ENCODE assay signal across 12 mouse cellular contexts in genomic region chr10:62664171-62664570, GRCm38 (mm10). TPM values are rescaled to one million over a fixed set of nuclear protein-coding genes. Genes with fewer than 3 reads are reported as not detected.
DNase-seq lines count a peak whose midpoint lies in the region; ATAC-seq and TF ChIP-seq lines count a peak whose summit lies in the region.
"Had no signal": no experiment of that assay in that cellular context is flagged by ENCODE, and none has a peak within 500 bp of the region (broad histone marks: within the 10 kb centered on the region; RNA-seq: fewer than 3 reads in every experiment).

No protein-coding gene starts in this region.

- TF ChIP-seq POLR2A in lung, adult 2 months (IDR thresholded peaks at IDR 0.05; ENCODE audit: borderline replicate concordance, extremely low read depth, low read depth, low read length): no peak
- no peak for TF ChIP-seq POLR2A in cortical plate, adult 2 months (IDR thresholded peaks at IDR 0.05; ENCODE audit: extremely low read depth, insufficient read depth, low read length)

- H3K4me1 ChIP-seq in heart, embryonic 12.5 days (replicated peaks): 0 out of 2 replicates have a peak, but pooled peaks cover 10% of the 10 kb centered on the region
- H3K4me1 ChIP-seq in heart, embryonic 11.5 days (ENCODE audit: control insufficient read depth, insufficient read depth, low read length): 0 out of 2 replicates have a peak, but pooled peaks cover 4% of the 10 kb centered on the region
- no peaks in the 10 kb centered on the region; the same call in 1 of the 2 replicates for H3K4me1 ChIP-seq in lung, embryonic 14.5 days (ENCODE audit: insufficient read depth)
- H3K4me1 ChIP-seq in lung, adult 2 months (ENCODE audit: control insufficient read depth, insufficient read depth, low read length): no peaks in the 10 kb centered on the region; the same call in 1 of the 2 replicates
- no peaks in the 10 kb centered on the region for H3K4me1 ChIP-seq in cortical plate, adult 2 months (ENCODE audit: control insufficient read depth, insufficient read depth, low read length)
- no peaks in the 10 kb centered on the region for H3K4me1 ChIP-seq in intestine, postnatal 0 days (replicated peaks; ENCODE audit: control insufficient read depth, insufficient read depth, low read length)
- H3K4me1 ChIP-seq: embryonic facial prominence, embryonic 13.5 days had no signal

- no peak for ATAC-seq in heart, embryonic 12.5 days (ENCODE audit: insufficient number of reproducible peaks, low FRiP score)
- no peak for ATAC-seq in heart, embryonic 11.5 days (replicated peaks; ENCODE audit: insufficient number of reproducible peaks, low FRiP score, low TSS enrichment)
- no peak for ATAC-seq in lung, embryonic 14.5 days (ENCODE audit: insufficient read depth)
- ATAC-seq in intestine, postnatal 0 days: no peak

- TF ChIP-seq CTCF in lung, embryonic 14.5 days (IDR thresholded peaks at IDR 0.05; ENCODE audit: low read depth): no peak
- no peak for TF ChIP-seq CTCF in lung, adult 2 months (IDR thresholded peaks at IDR 0.05; ENCODE audit: insufficient read depth, low read length)
- no peak for TF ChIP-seq CTCF in cortical plate, adult 2 months (IDR thresholded peaks at IDR 0.05; ENCODE audit: extremely low read depth, insufficient read depth, low read length)
- no peak for TF ChIP-seq CTCF in intestine, postnatal 0 days (IDR thresholded peaks at IDR 0.05; ENCODE audit: low read depth)

- peak overlapping the region; percentile 59; the same call in 1 of the 2 replicates for H3K4me2 ChIP-seq in heart, embryonic 12.5 days
- H3K4me2 ChIP-seq in heart, embryonic 11.5 days: no peak overlapping the region
- no peak overlapping the region; the same call in 1 of the 2 replicates for H3K4me2 ChIP-seq in lung, embryonic 14.5 days
- H3K4me2 ChIP-seq in intestine, postnatal 0 days (replicated peaks; ENCODE audit: low read depth): no peak overlapping the region

- no peak overlapping the region for H3K9ac ChIP-seq in heart, embryonic 12.5 days
- no peak overlapping the region for H3K9ac ChIP-seq in heart, embryonic 11.5 days (ENCODE audit: low read depth, low read length)
- no peak overlapping the region for H3K9ac ChIP-seq in lung, embryonic 14.5 days
- no peak overlapping the region for H3K9ac ChIP-seq in intestine, postnatal 0 days (ENCODE audit: low read depth, low read length)
- H3K9ac ChIP-seq: embryonic facial prominence, embryonic 13.5 days had no signal

- WGBS in heart, embryonic 12.5 days: 79% methylated on average over 10 of the region's 10 CpGs
- WGBS in heart, embryonic 11.5 days (ENCODE audit: insufficient replicate concordance): 77% methylated on average over 10 of the region's 10 CpGs
- whole genome bisulfite sequencing in lung, embryonic 14.5 days: 79% methylated on average over 10 of the region's 10 CpGs
- 81% methylated on average over 10 of the region's 10 CpGs for WGBS in lung, adult 2 months
- WGBS in intestine, postnatal 0 days: 84% methylated on average over 10 of the region's 10 CpGs

- no peaks in the 10 kb centered on the region for H3K27me3 ChIP-seq in heart, embryonic 12.5 days (replicated peaks)
- no peaks in the 10 kb centered on the region for H3K27me3 ChIP-seq in heart, embryonic 11.5 days (ENCODE audit: control insufficient read depth, insufficient read depth, low read length)
- no peaks in the 10 kb centered on the region for H3K27me3 ChIP-seq in lung, embryonic 14.5 days (ENCODE audit: insufficient read depth, low read length)
- H3K27me3 ChIP-seq in intestine, postnatal 0 days (replicated peaks; ENCODE audit: control insufficient read depth, insufficient read depth, low read length): no peaks in the 10 kb centered on the region
- H3K27me3 ChIP-seq: embryonic facial prominence, embryonic 13.5 days had no signal

- no peak for DNase-seq in lung, embryonic 14.5 days
- no peak for DNase-seq in lung, adult 2 months
- DNase-seq in gastrocnemius, adult 18-20 months (ENCODE audit: low spot score): no peak
- no peak for DNase-seq in retina, postnatal 1 day
- DNase-seq: cerebellum, adult 11-12 months; midbrain, embryonic 14.5 days; right cerebral cortex, postnatal 25 days had no signal

- H3K4me3 ChIP-seq in heart, embryonic 12.5 days: no peak overlapping the region
- no peak overlapping the region for H3K4me3 ChIP-seq in heart, embryonic 11.5 days (ENCODE audit: low read depth, low read length)
- no peak overlapping the region for H3K4me3 ChIP-seq in lung, embryonic 14.5 days (ENCODE audit: low read depth, low read length)
- H3K4me3 ChIP-seq in lung, adult 2 months (replicated peaks; ENCODE audit: extremely low read depth, low read depth, low read length): no peak overlapping the region
- H3K4me3 ChIP-seq in cortical plate, adult 2 months (ENCODE audit: insufficient read depth, low read length): no peak overlapping the region
- no peak overlapping the region for H3K4me3 ChIP-seq in intestine, postnatal 0 days (ENCODE audit: low read depth, low read length)
- H3K4me3 ChIP-seq: embryonic facial prominence, embryonic 13.5 days had no signal

- no peaks in the 10 kb centered on the region for H3K36me3 ChIP-seq in heart, embryonic 12.5 days
- no peaks in the 10 kb centered on the region for H3K36me3 ChIP-seq in heart, embryonic 11.5 days (ENCODE audit: control insufficient read depth, insufficient read depth, low read length)
- no peaks in the 10 kb centered on the region for H3K36me3 ChIP-seq in lung, embryonic 14.5 days (ENCODE audit: insufficient read depth)
- H3K36me3 ChIP-seq in intestine, postnatal 0 days (ENCODE audit: control insufficient read depth, insufficient read depth): no peaks in the 10 kb centered on the region
- H3K36me3 ChIP-seq: embryonic facial prominence, embryonic 13.5 days had no signal

- 0 out of 2 replicates have a peak overlapping the region, but pooled peaks have one; percentile 45 for H3K27ac ChIP-seq in heart, embryonic 12.5 days (ENCODE audit: poor library complexity, severe bottlenecking)
- no peak overlapping the region for H3K27ac ChIP-seq in heart, embryonic 11.5 days (ENCODE audit: low read depth, low read length)
- peak overlapping the region; percentile 72; the same call in 1 of the 2 replicates for H3K27ac ChIP-seq in lung, embryonic 14.5 days (ENCODE audit: low read depth)
- H3K27ac ChIP-seq in cortical plate, adult 2 months (ENCODE audit: insufficient read depth, low read length): peak overlapping the region; percentile 35; the same call in 1 of the 2 replicates
- H3K27ac ChIP-seq in intestine, postnatal 0 days (ENCODE audit: low read depth, low read length): peak overlapping the region; percentile 57; the same call in 1 of the 2 replicates
- H3K27ac ChIP-seq: embryonic facial prominence, embryonic 13.5 days had no signal

- no peaks in the 10 kb centered on the region for H3K9me3 ChIP-seq in heart, embryonic 12.5 days (replicated peaks)
- no peaks in the 10 kb centered on the region for H3K9me3 ChIP-seq in heart, embryonic 11.5 days (replicated peaks; ENCODE audit: control insufficient read depth, low read length)
- H3K9me3 ChIP-seq in lung, embryonic 14.5 days (ENCODE audit: low read depth, low read length): no peaks in the 10 kb centered on the region
- no peaks in the 10 kb centered on the region for H3K9me3 ChIP-seq in intestine, postnatal 0 days (ENCODE audit: control insufficient read depth)
- H3K9me3 ChIP-seq: embryonic facial prominence, embryonic 13.5 days had no signal

RNA-seq across cellular contexts. Expression of gene Ddx50, which starts 13.2 kb away (rescaled TPM):
- polyA plus RNA-seq in heart, embryonic 12.5 days (2016; fragmentation: Nextera tagmentation; extraction: Ambion mirVana): 112 and 118 TPM in 2 replicates
- polyA plus RNA-seq in heart, embryonic 11.5 days (2014; fragmentation: Nextera tagmentation; extraction: Ambion mirVana): 107 and 125 TPM in 2 replicates
- 133 and 135 TPM in 2 replicates for polyA plus RNA-seq in lung, embryonic 14.5 days (2014; fragmentation: Nextera tagmentation; extraction: Ambion mirVana)
- polyA plus RNA-seq in lung, adult 2 months (2012; rRNA removed): 8.9 and 14.1 TPM in 2 replicates
- 77.5 and 78.3 TPM in 2 replicates for polyA plus RNA-seq in cortical plate, adult 2 months (2012; rRNA removed)
- polyA plus RNA-seq in intestine, postnatal 0 days (2015; fragmentation: Nextera tagmentation; extraction: Ambion mirVana): 69.6 and 74.4 TPM in 2 replicates
- total RNA-seq in gastrocnemius, adult 18-20 months (2021): 10 to 100 TPM; 42.0 to 49.6 TPM
